Mouse (Mus musculus): ENCODE results near the gene Dach1. TPM values are rescaled to one million over a fixed set of nuclear protein-coding genes. Genes with fewer than 3 reads are reported as not detected.

The Dach1 gene
- total and polyA plus RNA-seq, 3 experiments: not detected

GRCm38 (mm10) chr14:97956356-97956755 lies 213.2 kb downstream of the Dach1 start:
- Histone ChIP-seq H3K4me3 (replicated peaks in 1 of 3; ENCODE audit: low read depth in 2 of 3, low read length in 2 of 3, poor library complexity in 1 of 3) (no peak overlapping the region), H3K36me3 (replicated peaks in 1 of 2; ENCODE audit: control insufficient read depth in 1 of 2, insufficient read depth in 1 of 2, low read length in 1 of 2) (no peaks in the 10 kb centered on the region), H3K79me2 (replicated peaks; ENCODE audit: control insufficient read depth, extremely low read depth, insufficient read depth, poor library complexity, severe bottlenecking) (no peaks in the 10 kb centered on the region), H3K27me3 (replicated peaks) (no peaks in the 10 kb centered on the region), H3K27ac (ENCODE audit: insufficient read depth, low read depth) (no peak overlapping the region), H3K4me1 (ENCODE audit: control insufficient read depth in 1 of 2, insufficient read depth in 2 of 2) (no peaks in the 10 kb centered on the region), H3K9me3 (replicated peaks; ENCODE audit: low read length) (peaks cover 10% of the 10 kb centered on the region), H3K4me2 (ENCODE audit: insufficient read depth, low read depth, poor library complexity, severe bottlenecking) (no peak overlapping the region), H3K9ac (ENCODE audit: insufficient read depth, low read depth) (no peak overlapping the region)
- dilution Hi-C loops (cut with MboI; ENCODE audit: extremely low pct_ligation_motif_present, extremely low pct_unique_long_range_greater_than_20kb, low sequenced_read_pairs) (no loop called here), in situ Hi-C loops (cut with MboI; ENCODE audit: low pct_ligation_motif_present, low pct_unique_long_range_greater_than_20kb, low sequenced_read_pairs) (no loop called here)
- no peak for DNase-seq (ENCODE audit: extremely low read depth)
- TF ChIP-seq MEF2A (IDR thresholded peaks at IDR 0.05; ENCODE audit: borderline replicate concordance, low read depth, low read length) (no peak), POLR2AphosphoS2 (IDR thresholded peaks at IDR 0.05; ENCODE audit: low read depth, low read length) (no peak), RCOR1 (conservative IDR thresholded peaks at IDR 0.05; ENCODE audit: low read depth, low read length) (no peak), UBTF (IDR thresholded peaks at IDR 0.05; ENCODE audit: low read depth, low read length) (no peak), JUND (conservative IDR thresholded peaks at IDR 0.05; ENCODE audit: low read depth, low read length) (no peak), ZC3H11A (IDR thresholded peaks at IDR 0.05; ENCODE audit: low read depth, low read length) (no peak), POLR2A (IDR thresholded peaks at IDR 0.05; ENCODE audit: low read depth, low read length) (no peak)

GRCm38 (mm10) chr14:97945471-97945870 lies 224.1 kb downstream of the Dach1 start:
- Histone ChIP-seq H3K36me3 (replicated peaks in 1 of 2; ENCODE audit: control insufficient read depth in 1 of 2, insufficient read depth in 1 of 2, low read length in 1 of 2) (no peaks in the 10 kb centered on the region), H3K4me1 (ENCODE audit: control insufficient read depth in 1 of 2, insufficient read depth in 2 of 2) (no peaks in the 10 kb centered on the region), H3K79me2 (replicated peaks; ENCODE audit: control insufficient read depth, extremely low read depth, insufficient read depth, poor library complexity, severe bottlenecking) (no peaks in the 10 kb centered on the region), H3K4me2 (ENCODE audit: insufficient read depth, low read depth, poor library complexity, severe bottlenecking) (no peak overlapping the region), H3K27ac (ENCODE audit: insufficient read depth, low read depth) (no peak overlapping the region), H3K4me3 (replicated peaks in 1 of 3; ENCODE audit: low read depth in 2 of 3, low read length in 2 of 3, poor library complexity in 1 of 3) (no peak overlapping the region), H3K27me3 (replicated peaks) (no peaks in the 10 kb centered on the region), H3K9me3 (replicated peaks; ENCODE audit: low read length) (peaks cover 17% of the 10 kb centered on the region), H3K9ac (ENCODE audit: insufficient read depth, low read depth) (no peak overlapping the region)
- in situ Hi-C loops (cut with MboI; ENCODE audit: low pct_ligation_motif_present, low pct_unique_long_range_greater_than_20kb, low sequenced_read_pairs): no loop called here
- dilution Hi-C loops (cut with MboI; ENCODE audit: extremely low pct_ligation_motif_present, extremely low pct_unique_long_range_greater_than_20kb, low sequenced_read_pairs): no loop called here
- DNase-seq (ENCODE audit: extremely low read depth): no peak
- TF ChIP-seq E2F4 (IDR thresholded peaks at IDR 0.05; ENCODE audit: insufficient replicate concordance, low read depth, low read length) (no peak), GABPA (IDR thresholded peaks at IDR 0.05; ENCODE audit: insufficient replicate concordance, low read depth, low read length) (no peak), POLR2A (IDR thresholded peaks at IDR 0.05; ENCODE audit: low read depth, low read length) (no peak), RAD21 (IDR thresholded peaks at IDR 0.05; ENCODE audit: low read depth, low read length) (no peak), SMC3 (IDR thresholded peaks at IDR 0.05; ENCODE audit: low read depth, low read length) (no peak), USF2 (conservative IDR thresholded peaks at IDR 0.05; ENCODE audit: low read depth, low read length) (no peak), EP300 (IDR thresholded peaks at IDR 0.05; ENCODE audit: low read length) (no peak), MAFK (IDR thresholded peaks at IDR 0.05; ENCODE audit: insufficient replicate concordance, low read length) (no peak), CHD1 (IDR thresholded peaks at IDR 0.05; ENCODE audit: low read depth, low read length) (no peak), MAZ (IDR thresholded peaks at IDR 0.05; ENCODE audit: low read depth, low read length) (no peak), CHD2 (IDR thresholded peaks at IDR 0.05; ENCODE audit: low read length) (no peak)
